Mouse (Mus musculus) adrenal gland, adult 8-10 months (tissue): Measurements from ENCODE around the gene Nek7. TPM values are rescaled to one million over a fixed set of nuclear protein-coding genes. Genes with fewer than 3 reads are reported as not detected.

Experiments
- DNase-seq: peaks from one replicate; pipeline ENCODE4 v3.0.0; 2022
- total RNA-seq, 4 experiments: library from RNA; stranded (reverse); gene quantifications; 2 replicates each; pipeline ENCODE4 v1.2.4; 2022

Gene Nek7
- total RNA-seq, 4 experiments from 2014 or later = 47.2 to 56.6 (median 48.7) TPM

DNA sequence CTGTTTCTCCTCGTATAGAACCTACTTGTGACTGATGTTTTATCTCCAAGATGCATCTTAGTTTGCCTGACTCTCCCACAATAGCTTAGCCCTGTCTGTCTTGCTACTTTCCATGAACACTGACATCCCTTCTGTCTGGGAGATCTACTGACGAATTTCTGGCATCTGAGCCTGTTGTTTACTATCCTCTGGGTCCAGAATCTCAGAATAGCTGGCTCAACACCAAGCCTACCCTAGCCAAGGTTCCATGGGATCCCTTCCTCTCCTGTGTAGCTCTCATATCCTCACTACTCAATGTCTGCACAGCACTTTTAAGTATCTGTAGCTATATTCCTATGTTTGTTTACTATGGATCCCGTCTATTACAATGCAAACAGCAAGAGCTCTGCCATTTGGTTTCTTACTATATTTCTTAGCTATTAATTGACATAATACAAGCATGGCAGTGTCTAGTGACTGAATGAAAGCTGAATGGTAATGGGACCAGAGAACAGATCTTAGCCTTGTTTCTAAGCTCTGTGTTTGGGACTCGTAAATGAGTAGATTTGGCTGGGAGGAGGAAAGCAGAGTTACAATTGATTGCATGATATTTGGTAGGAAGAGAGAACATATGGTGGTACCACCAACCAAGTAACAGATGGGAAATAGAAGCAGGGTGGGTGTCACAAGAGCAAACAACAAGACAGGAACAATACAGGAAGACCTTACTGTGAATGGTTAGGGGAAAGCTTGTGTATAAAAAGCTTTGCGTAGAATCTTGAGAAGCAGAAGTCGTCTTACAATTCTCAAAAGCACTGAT is 51.3 kb downstream of the Nek7 start:
- DNase-seq = no peak

DNA sequence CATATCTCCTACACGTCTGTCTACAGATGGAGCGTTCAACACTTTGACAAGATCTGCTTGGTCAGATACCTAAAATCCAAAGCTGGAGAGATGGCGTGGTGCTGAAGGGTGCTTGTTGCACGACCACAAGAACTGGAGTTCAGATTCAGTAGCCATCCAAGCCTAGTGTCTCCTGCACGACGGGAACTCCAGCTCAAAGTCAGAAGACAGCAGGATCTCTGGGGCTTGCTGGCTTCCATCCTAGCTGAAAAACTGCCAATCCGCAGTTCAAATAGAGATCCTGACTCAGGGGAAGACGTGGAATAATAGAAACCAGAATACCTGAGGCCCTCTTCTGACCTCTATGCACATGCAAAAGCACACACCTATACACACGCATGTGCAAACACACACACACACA is 52.0 kb downstream of the Nek7 start:
- no peak for DNase-seq

DNA sequence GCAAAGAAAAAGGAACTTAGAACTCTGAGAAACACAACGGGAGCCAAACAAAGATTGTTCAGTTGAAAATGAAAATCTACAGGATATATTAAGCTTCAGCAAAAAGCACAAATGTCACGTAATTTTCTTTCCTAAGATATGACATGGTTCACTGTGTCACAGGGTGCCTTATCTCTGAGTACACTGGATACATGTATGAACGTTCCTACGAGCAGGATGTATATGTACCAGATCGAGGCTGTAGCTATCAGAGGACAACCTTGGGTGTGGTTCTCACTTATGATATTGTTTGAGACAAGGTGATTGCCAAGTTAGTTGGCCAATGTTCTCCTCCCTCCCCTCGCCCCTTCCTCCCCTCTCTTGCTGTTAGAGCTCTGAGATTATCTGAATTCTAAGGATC is 55.3 kb downstream of the Nek7 start:
- DNase-seq = no peak

DNA sequence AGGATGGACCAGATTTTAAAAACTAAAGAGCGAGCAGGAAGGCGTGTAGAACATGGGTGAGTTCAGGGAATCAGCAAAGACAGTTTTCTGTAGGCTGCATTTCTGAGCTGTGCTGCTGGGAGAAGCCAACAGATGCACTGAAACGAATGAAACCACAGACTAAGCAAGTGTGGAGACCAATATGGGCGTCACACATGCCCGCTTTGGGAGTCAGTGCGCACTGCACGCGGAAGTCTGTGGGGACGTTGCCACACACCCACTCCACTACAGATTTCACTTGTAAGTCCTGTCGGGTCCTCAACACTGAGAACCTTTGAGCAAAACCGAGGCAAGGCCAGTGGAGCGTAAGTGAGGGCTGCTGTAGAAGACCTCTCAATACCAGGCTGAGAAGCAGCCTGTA is 59.2 kb downstream of the Nek7 start:
- DNase-seq = no peak

DNA sequence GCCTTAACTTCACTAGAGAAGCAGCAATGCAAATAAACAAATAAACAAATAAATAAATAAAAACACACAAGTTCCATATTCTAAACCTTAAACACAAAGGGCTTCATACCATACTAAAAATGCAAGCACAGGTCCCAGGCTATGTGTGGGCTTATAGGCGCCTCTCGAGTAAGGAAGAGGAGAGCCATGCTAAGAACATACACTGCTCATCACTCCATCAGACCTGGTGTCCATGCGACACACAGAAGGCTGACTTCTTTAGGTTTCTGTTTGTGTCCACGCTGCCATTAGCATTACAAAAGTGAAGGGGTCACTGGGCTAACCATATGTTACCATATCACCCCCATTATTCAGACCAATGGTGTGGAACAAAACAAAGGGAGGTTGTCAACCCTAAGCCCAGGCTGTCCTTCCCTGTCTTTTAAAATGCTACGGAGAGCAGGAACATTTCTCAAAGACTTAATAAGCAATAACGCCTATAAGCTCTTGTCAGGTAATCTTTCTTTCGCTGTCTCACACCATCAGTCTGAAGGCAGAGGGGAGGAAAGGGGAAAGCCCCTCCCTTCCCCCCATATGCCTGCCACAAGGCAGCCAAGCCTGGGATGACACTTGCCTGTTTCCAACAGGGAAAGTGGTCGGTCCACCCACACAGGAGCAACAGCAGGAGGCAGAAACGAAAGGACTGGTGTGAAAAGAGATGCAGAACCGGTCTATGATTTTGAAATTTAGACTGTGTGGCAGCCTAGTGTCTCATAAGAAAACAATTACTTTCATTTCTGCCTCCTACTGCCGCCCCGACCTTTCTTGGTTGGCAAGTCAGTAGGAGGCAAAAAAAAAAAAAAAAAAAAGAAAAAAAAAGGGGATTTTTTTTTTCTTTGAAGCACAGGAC is 60.5 kb downstream of the Nek7 start:
- no peak for DNase-seq

DNA sequence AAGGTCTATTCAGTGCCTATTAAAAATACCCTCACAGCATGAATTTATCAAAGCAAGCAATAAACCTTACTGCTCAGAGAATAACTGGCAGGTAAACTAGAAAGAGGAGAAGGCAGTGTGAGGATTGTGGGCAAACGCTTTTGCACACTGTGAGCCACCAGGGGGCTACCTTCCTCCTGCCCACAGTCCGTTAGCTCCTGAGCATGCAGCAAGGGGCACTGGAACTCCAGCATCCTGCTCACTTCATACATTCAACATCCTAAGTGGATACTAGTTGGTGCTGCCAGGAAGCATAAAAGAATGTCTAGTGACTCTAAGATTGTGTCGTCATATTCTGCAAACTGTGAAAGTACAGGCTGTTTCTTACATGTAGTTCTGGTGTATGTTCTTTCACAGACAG is 61.6 kb downstream of the Nek7 start:
- no peak for DNase-seq

DNA sequence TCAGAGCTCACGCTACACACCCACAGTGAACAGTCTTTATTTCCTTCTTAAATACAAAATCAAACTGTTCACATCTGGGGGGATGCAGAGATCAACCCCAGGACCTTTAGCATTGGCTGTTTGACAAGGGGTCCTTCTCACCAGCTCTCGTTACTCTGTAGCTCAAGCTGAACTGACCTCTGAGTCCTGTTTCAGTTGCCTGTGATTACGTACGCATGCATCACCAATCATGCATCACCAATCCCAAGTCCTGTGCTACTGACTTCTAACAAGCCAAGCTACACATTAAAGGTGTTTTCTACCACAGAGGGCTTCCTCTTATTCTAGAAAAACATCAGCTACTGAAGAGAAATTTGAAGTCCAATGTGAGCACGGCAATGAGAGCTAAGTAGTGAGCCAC is 65.0 kb downstream of the Nek7 start:
- DNase-seq = no peak

DNA sequence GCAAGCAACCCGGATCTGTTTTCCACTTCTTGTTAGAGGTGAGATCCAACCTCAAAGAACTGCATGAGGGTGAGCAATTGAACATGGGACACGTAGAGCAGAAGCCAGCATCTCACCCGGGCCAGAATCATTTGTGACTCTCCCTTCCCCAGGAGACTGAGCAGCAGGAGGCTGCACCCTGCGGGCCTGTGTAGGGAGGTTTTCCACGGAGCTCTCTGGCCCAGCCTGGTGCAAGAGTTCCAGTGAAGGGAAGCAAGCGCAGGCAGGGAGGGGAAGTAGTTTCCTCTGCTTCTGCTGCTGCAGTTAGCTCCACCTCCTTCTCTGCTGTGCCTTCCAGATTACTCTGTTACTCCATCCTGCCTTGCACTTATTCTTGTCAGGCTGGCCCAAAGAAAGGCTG is 69.8 kb downstream of the Nek7 start:
- DNase-seq = no peak

DNA sequence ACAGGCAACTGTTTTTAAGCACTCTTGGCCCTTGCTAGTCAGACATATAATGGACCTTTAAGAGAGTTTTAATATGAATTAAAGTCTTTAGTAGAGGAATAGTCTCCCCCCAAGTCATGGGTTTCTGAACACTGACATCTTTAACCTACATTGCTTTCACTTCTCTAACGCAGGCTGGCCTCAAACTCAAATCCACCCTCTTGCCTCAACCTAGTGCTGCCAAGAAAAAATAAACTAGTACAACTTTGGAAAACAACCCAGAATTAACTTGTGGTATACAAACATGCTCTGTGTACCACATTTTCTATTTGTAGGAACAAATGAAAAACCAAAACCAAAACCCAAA is 77.8 kb downstream of the Nek7 start:
- DNase-seq = no peak

DNA sequence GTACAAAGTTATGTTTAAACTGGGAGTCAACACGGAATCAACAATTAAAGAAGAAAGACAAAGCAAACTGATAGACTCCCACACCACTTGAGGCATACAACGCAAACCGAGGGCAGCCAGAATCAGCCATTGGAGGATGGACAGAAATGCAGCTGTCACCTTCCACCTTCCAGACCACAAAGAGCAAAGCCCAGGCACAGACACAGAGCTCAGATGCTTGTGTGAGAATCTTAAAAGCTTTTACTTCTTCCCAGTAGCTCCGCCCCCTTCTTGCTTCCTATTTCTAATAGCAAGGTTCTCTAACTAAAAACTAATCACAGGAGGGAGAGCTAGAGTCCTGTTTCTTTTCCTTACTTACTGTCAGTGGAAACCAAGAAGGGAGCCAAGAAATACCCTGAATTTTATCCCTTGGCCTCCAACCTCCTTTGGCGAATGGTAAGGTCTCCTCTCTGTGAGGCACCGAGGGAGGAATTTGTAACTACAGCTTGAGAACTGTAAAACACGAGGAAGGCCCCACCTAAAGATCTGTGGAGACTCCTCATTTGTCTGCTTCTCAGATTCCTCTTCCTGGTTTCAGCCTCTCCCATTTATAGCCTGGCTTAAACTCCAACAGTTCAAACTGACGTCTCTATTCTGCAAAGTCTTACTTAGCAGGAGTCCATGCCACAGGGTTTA is 78.3 kb downstream of the Nek7 start:
- no peak for DNase-seq

DNA sequence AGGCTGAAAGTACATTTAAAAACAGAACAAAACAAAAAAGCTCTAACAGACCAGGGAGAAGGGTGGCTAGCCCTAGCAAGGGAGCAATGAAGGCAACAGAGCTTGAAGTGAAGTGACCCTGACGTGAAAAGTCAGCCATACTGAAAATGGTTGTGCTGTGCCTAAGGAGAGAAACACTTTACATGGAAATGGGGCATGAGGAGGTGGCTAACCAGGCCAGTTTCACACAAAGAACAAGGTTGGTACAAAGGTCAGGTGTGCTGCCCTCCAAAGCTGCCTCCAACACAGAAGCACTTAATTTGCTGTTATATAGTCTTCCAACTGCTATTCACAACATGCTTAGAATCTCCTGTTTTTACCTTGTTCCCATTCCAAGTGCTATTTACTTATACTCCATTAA is 80.2 kb downstream of the Nek7 start:
- DNase-seq = no peak

DNA sequence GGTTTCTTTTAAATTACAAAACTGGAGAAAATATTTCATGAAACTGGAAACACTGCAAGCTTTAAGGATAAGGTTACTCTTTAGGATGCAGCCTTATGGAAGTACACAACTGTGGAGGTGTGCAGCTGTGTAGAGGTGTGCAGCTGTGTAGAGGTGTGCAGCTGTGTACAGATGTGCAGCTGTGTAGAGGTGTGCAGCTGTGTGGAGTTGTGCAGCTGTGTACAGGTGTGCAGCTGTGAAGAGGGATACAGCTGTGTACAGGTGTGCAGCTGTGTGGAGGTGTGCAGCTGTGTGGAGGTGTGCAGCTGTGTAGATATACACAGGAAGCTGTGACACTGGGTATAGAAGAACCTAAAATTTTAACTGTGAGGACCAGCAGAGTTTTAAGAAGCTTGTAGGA is 81.7 kb downstream of the Nek7 start:
- no peak for DNase-seq

DNA sequence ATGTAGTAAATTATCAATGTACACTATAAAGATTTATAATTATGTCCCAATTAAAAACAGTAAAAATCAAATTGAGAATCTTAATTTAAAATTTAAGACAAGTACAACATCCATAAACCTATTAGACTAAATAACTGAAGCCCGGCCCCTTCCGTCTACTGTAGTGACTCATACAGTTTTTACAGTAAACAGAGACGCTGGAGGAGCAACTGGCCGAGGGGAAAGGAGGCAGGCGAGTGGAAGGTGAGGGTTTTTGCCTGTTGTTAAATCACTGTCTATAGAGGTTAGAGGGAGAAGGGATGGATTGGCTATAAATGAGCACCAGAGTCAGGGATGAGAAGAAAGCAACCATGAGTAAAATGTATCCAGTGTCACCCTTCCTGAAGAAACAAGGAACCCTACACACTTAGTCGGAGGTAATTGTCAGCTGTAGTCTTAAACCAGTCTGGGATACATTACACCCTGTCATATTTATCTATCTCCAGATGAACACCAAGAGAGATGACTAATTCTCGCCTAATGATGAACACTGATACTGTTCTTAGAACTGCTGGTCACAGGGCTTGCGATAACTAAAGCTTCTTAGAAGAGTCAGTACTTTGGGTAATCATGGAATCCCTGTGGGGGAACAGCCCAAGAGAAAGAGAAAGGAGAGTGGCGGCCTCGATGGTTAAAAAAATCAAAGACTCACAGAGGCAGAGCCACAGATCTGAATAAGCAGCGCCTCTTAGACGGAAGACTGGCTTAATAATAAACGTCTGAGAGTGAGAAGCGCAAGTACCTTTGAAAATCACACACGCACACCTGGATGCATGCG is 84.0 kb downstream of the Nek7 start:
- DNase-seq = no peak

DNA sequence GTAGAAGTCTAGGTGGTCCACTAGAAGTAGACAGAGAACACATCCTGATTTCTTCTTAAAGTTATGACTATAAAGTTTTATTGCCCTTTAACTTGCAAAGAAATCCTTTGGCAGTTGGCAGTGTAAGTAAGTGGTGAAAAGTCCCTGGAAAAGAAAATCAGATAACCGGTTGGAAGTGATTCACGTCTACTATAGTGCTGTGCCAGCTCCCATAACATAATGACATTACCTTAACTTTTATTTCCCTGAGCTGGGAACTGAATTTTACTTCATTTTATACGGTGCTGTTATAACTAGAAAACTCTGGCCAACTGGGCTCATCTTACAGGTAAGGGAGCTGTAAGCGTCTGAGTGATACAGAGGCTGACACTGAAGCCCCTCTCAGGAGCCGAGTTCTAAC is 89.3 kb downstream of the Nek7 start:
- DNase-seq = no peak

DNA sequence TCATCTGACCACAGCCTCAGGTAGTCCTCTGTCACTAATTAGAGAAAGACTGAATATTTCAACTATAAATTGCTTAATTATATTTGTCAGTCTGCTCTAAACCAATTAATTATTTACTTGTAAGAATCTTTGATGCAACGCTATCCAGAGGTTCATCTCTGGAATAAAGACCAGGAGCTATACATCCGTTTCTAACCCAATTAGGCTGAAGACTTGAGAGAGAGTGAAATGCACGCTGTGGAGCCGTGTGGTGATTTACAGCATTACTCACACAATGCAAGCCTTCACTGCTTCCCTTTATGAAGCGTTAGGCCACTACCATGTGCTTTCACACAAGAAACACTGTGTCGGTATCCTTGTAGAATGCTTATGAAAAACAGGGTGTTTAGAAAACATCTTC is 96.0 kb downstream of the Nek7 start:
- DNase-seq = no peak

DNA sequence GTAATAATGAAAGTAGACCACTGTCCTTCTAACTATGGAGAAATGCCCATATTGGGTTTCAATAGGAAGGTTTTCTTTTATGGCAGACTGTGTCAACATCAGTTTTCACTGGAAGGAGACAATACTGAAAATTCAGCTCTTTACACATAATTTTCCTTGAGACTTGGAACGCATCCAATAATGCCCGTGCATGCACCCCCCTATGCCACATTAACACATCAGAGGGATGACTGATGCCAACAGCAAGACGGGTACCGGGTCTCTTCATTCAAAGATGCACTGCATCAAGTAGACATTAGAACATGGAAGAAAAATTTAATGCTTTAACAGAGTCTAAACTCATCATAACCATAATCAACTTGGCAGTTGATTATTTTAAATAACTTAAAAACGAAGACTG is 101.7 kb downstream of the Nek7 start:
- no peak for DNase-seq

DNA sequence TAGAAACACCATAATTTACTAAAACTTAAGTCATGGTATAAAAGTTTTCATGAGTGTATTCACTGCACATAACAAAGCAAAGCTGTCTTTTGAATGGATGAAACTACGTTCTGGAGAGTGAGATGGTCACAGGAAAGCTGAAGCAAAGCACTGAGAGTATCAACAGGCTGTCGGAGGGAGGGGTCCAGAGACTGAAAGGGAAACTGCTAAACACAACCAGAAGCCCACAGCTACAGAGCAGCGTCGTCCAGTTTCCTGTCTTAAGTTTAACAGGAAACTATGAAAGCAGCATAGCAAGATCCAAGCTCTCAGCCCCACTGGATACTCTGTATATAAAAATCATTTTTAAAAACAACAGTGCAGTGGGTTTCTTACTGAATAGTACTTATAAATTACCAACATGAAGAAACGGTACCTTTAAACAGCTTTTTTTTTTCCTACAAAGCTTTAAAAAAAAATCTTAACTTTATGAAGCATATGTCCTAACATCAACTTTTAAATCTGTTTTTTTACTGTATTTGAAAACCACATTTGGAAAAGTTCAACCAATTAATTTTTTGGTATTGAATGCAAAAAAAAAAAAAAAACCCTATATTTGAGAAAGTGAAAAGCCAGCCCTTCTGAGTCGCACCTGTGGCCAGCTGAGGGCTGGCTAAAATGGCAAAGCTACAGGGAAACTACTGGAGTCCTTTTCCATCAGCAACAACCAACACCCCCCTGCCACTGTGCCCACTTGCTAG is 102.4 kb downstream of the Nek7 start:
- DNase-seq = no peak

DNA sequence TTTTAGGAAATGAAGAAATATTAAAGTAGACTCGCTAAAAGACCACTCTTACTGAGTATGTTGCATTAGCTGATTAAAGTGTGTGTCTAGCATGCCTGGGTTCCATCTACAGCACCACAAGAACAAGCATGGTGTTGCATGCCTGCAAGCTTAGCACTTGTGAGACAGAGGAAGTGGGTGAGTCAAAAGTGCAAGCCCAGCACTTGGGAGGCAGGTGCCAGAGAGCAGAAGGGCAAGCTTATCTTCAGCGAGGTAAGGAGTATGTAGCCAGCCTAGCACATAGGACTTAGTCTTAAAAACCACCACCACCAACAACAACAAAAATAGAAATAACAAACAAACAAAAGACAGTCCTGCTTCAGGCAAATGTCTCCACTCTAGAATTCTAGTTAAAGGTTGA is 103.0 kb downstream of the Nek7 start:
- DNase-seq = no peak

DNA sequence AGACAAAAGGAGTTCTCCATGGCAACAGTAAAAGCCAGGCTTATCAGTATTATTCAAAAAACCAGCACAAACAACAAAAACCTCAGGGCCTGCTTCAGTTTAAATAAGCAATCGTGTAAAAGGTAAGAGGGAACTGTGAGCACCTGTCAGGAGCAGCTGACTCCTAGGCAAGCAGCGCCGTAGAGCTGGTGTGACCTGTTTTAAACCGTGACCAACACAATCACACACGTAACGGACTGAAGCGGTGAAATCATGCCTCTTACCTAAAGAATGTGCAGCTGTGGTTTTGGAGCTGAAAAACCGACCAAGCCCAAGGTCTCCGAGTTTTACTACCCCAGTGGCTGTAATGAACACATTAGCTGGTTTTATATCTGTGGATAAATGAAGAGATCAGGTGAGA is 104.6 kb downstream of the Nek7 start:
- no peak for DNase-seq

DNA sequence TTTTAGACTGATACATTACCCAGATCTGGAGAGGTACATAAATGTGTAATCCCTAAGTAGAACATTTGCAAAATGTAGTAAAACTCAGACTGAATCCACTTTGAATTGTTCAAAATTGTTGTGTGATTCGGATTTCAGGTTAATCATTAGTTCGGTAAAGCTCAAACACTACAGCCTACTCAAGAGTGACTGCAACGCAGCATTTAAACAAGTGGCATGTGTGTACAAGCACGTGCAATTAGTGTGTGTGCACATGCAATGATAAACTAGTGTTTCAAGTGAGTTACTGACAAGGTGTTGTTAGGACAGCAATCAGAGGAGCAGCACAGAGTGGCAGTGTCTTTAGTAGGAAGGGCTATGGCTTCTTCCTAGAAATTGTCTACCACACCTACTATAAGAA is 106.0 kb downstream of the Nek7 start:
- no peak for DNase-seq

DNA sequence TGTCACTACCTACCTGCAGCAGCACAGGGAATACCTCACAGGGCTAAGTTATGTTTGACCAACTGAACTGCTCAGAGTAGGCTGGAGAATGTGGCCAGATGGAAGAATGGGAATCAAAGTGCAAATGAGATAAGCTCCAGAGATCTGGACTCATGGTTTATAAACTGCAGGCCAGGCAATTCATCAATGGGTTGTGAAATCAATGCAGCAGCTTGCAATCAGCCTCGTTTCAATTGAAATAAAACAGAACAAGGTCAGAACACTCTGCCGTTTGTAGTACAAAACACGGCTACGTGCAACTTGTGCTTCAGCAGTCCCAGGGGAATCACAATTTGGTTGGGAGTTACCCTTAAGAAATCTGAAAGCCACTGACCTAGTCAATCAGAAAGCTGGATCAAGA is 109.4 kb downstream of the Nek7 start:
- DNase-seq = peak; percentile 67
